Mouse (Mus musculus) small intestine, adult 2 months (tissue): ENCODE measurements around the gene Glrb.

ENCODE experiments used
- CTCF ChIP-seq: fragments of 200-500 bp; IDR thresholded peaks from 2 replicates; pipeline ENCODE4 v1.5.1; 2012; ENCODE audit warnings: low read depth, mild to moderate bottlenecking, control low read depth, inconsistent platforms, low read length, moderate library complexity, mixed read lengths; ENCODE audit not compliant: insufficient replicate concordance, insufficient read length; ENCODE audit errors: extremely low read depth
- POLR2A ChIP-seq: fragments of 200-500 bp; IDR thresholded peaks from 2 replicates; pipeline ENCODE4 v1.6.1; 2012; ENCODE audit warnings: low read depth, mild to moderate bottlenecking, control low read depth, inconsistent platforms, low read length, moderate library complexity

DNA sequence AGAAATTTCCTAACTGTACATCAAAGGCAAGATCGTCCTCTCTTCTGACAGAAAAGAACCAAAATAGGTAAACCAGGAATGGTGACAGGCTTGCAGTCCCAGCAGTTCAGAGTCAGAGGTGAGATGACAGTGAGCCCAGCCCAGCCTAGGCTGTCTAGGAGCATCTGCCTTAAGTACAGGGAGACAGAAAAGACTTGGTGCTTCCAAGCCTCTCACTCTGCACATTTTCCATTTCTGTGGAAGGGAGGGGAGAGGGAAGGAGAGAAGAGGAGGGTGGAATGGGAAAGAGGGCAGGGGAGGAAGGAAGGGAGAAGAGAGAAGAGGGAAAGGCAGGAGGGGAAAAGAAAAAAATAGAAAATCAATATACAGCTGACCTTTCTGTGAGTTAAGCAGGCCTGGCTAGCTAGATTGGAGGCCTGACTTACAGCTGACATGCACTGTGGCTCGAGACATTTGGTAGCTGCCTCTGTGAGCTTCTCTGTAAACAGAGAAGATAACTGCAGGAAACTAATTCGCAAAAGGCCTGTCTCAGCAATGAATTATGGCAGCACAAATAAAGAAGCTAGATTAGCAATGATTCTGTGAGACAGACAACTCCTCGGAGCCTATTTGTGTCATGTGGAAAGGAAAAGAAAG, 20.3 kb downstream of the Glrb start:
- no peak for TF ChIP-seq CTCF
- no peak for TF ChIP-seq POLR2A
